Mouse (Mus musculus): ENCODE measurements at regions not wholly inside any gene's neighbourhood (a gene's known extent, or its start where the extent isn't known, plus 50 kb on each side); places are given as distances from the start of the nearest gene placed in this dataset.

DNA sequence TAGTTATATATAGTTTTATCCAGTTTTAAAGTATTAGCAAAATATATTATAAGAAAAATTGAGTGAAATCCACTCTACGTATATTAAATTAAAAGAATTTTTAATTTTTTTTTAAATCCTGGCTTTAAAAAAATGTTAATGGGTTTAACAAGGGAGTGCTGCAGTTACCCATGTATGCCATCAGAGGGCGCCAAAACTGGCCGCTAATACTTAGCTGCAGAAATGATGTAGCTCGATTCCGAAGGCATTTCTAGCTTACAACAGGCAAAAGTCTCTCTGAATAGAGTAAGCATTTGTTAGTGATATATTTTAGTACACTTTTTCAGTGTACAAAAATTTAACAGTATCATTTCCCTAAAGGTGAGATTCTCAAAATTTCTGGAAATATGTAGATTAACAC is 73.1 kb downstream of the Olfr444 start:
- DNase-seq (ENCODE audit: low spot score in 2 of 2), result peak in 1 of 2 experiments; percentile 6

All from urinary bladder, adult 18-20 months (tissue).